Mouse (Mus musculus) brain, embryonic 14.5 days (tissue): ENCODE results near the gene Adgrl3.

Experiments used
- CTCF ChIP-seq: fragments of 200-500 bp; IDR thresholded peaks from 2 replicates; pipeline ENCODE4 v1.5.1; 2012; ENCODE audit warnings: inconsistent platforms, mild to moderate bottlenecking, moderate library complexity, borderline replicate concordance; ENCODE audit not compliant: insufficient read depth, insufficient read length; ENCODE audit errors: extremely low read depth
- POLR2A ChIP-seq: fragments of 200-500 bp; IDR thresholded peaks from 2 replicates; pipeline ENCODE4 v1.6.1; 2012; ENCODE audit warnings: mild to moderate bottlenecking, inconsistent platforms, borderline replicate concordance; ENCODE audit not compliant: poor library complexity, insufficient read depth, insufficient read length, severe bottlenecking; ENCODE audit errors: extremely low read depth

GRCm38 (mm10) chr5:81602889-81603288, 583.0 kb downstream of the Adgrl3 start:
- TF ChIP-seq POLR2A (no peak), CTCF (no peak)
